Mouse (Mus musculus) layer of hippocampus, adult 11-12 months (tissue): ENCODE results near the gene Cep128.

ENCODE experiments used
- DNase-seq: peaks from one replicate; pipeline ENCODE4 v3.0.0; 2022; ENCODE audit warnings: low spot score

Cep128 gene

DNA sequence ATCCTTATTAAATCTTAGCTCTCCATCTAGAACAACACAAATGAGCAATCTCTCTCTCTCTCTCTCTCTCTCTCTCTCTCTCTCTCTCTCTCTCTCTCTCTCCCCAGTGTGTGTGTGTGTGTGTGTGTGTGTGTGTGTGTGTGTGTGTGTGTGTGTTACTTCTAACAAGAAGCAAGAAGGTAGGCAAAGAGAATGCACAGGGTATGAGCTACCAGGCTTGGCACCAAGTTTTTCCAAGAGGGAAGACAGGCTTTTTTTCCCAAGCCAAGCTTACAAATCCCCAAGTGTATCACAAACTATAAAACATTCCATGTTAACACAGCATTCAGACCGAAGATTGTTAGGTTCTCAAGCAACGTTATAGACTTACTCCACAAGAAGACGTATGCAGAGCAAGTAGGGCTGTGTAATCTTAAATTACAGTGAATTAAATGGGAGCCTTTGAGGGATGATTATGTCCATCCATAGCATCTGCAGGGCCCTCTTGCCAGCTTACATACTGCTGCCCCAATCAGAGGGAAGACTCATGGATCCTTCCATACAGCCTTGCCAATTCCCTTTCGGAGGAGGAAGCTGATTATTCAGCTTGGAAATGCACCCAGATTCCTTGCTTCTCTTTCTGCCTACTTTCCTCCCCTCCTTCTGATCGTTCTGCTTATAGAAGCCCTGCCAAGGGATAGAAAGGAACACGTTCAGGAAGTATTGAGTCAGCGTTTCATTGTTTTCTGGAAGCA lies 429.3 kb downstream of the Cep128 start:
- DNase-seq, result no peak
